Mouse (Mus musculus): ENCODE results near the gene Dnah5.

GRCm38 (mm10) chr15:28341151-28341550, 137.6 kb downstream of the Dnah5 start:
- TF ChIP-seq EP300 (IDR thresholded peaks at IDR 0.05; ENCODE audit: low read depth) = no peak
- no peak for TF ChIP-seq CTCF (IDR thresholded peaks at IDR 0.05; ENCODE audit: low read depth)
